8 mouse cellular contexts compared by ENCODE assay signal in genomic region chr7:44310878-44311712, GRCm38 (mm10). TPM values are rescaled to one million over a fixed set of nuclear protein-coding genes. Genes with fewer than 3 reads are reported as not detected.
DNase-seq lines count a peak whose midpoint lies in the region; ATAC-seq and TF ChIP-seq lines count a peak whose summit lies in the region.

No protein-coding gene starts in this region.

- ATAC-seq in heart, embryonic 13.5 days (ENCODE audit: extremely low read depth, insufficient number of reproducible peaks, low FRiP score, low TSS enrichment): no peak
- ATAC-seq in lung, postnatal 0 days: peak; percentile 32
- no peak; the same call in 1 of the 2 replicates for ATAC-seq in megakaryocyte progenitor cell, adult 5-6 weeks (replicated peaks; ENCODE audit: poor library complexity)

- no peak for TF ChIP-seq EP300 in lung, postnatal 0 days (IDR thresholded peaks at IDR 0.05)

- peaks cover 16% of the 10 kb centered on the region for H3K4me1 ChIP-seq in heart, embryonic 13.5 days
- peaks cover 5% of the 10 kb centered on the region; the same call in 1 of the 2 replicates for H3K4me1 ChIP-seq in lung, postnatal 0 days (ENCODE audit: insufficient read depth, low read depth, low read length)

- H3K4me2 ChIP-seq in heart, embryonic 13.5 days: peak overlapping the region; percentile 90
- peak overlapping the region; percentile 70 for H3K4me2 ChIP-seq in lung, postnatal 0 days (replicated peaks; ENCODE audit: low read depth, low read length)

- H3K4me3 ChIP-seq in heart, embryonic 13.5 days: peak overlapping the region; percentile 55
- H3K4me3 ChIP-seq in lung, postnatal 0 days (ENCODE audit: low read depth, low read length): peak overlapping the region; percentile 29

- TF ChIP-seq CTCF in lung, postnatal 0 days (IDR thresholded peaks at IDR 0.05): no peak

- WGBS in heart, embryonic 13.5 days: 1% methylated on average over 38 of the region's 38 CpGs
- WGBS in lung, postnatal 0 days: 4% methylated on average over 32 of the region's 38 CpGs

- H3K9me3 ChIP-seq in heart, embryonic 13.5 days: no peaks in the 10 kb centered on the region
- H3K9me3 ChIP-seq in lung, postnatal 0 days (ENCODE audit: low read length): no peaks in the 10 kb centered on the region

- no peaks in the 10 kb centered on the region for H3K36me3 ChIP-seq in heart, embryonic 13.5 days
- no peaks in the 10 kb centered on the region for H3K36me3 ChIP-seq in lung, postnatal 0 days (ENCODE audit: insufficient read depth, low read length)

- no peak overlapping the region for H3K27ac ChIP-seq in heart, embryonic 13.5 days (replicated peaks)
- H3K27ac ChIP-seq in lung, postnatal 0 days (ENCODE audit: low read length): no peak overlapping the region

- peak; percentile 29 for DNase-seq in urinary bladder, adult 2 months (ENCODE audit: low spot score)
- no peak for DNase-seq in urinary bladder, postnatal 4 days (ENCODE audit: low spot score in 2 of 2)
- peak; percentile 68 for DNase-seq in embryo, embryonic 10 days (ENCODE audit: low spot score)
- peak; percentile 40 for DNase-seq in kidney, postnatal 14 days
- no peak for DNase-seq in lung, postnatal 0 days (ENCODE audit: low spot score)
- peak; percentile 81 to 86 for DNase-seq in right cerebral cortex, postnatal 10 days (ENCODE audit: low spot score in 2 of 2)

- peaks cover 98% of the 10 kb centered on the region for H3K27me3 ChIP-seq in heart, embryonic 13.5 days (replicated peaks)
- H3K27me3 ChIP-seq in lung, postnatal 0 days (replicated peaks; ENCODE audit: insufficient read depth, low read length): 0 out of 2 replicates have a peak, but pooled peaks cover 7% of the 10 kb centered on the region

- H3K9ac ChIP-seq in heart, embryonic 13.5 days: peak overlapping the region; percentile 79
- H3K9ac ChIP-seq in lung, postnatal 0 days (replicated peaks; ENCODE audit: low read depth): 0 out of 2 replicates have a peak overlapping the region, but pooled peaks have one; percentile 12

RNA-seq across cellular contexts. Expression of gene Shank1, which starts 1.0 kb away (rescaled TPM):
- polyA plus RNA-seq in urinary bladder, adult 2 months (2012; rRNA removed): 0.85 and 1.9 TPM in 2 replicates
- 0.62 and 0.80 TPM in 2 replicates for polyA plus RNA-seq in heart, embryonic 13.5 days (2015; fragmentation: Nextera tagmentation; extraction: Ambion mirVana)
- polyA plus RNA-seq in lung, postnatal 0 days (2015; fragmentation: Nextera tagmentation; extraction: Ambion mirVana): 0.23 and 0.27 TPM in 2 replicates
- total RNA-seq in megakaryocyte progenitor cell, adult 5-6 weeks (2015): 0.05 and 0.49 TPM in 2 replicates
- total RNA-seq in megakaryocyte progenitor cell, adult 5-6 weeks (2017): not detected in 2 replicates

RNA-seq across cellular contexts. Expression of gene Clec11a, which starts 4.4 kb away (rescaled TPM):
- polyA plus RNA-seq in urinary bladder, adult 2 months (2012; rRNA removed): 17.2 and 19.7 TPM in 2 replicates
- polyA plus RNA-seq in heart, embryonic 13.5 days (2015; fragmentation: Nextera tagmentation; extraction: Ambion mirVana): 0.67 and 0.71 TPM in 2 replicates
- 2.1 and 2.5 TPM in 2 replicates for polyA plus RNA-seq in lung, postnatal 0 days (2015; fragmentation: Nextera tagmentation; extraction: Ambion mirVana)
- total RNA-seq in megakaryocyte progenitor cell, adult 5-6 weeks (2015): 4.1 TPM in 2 replicates
- total RNA-seq in megakaryocyte progenitor cell, adult 5-6 weeks (2017): 4.2 and 4.4 TPM in 2 replicates

RNA-seq across cellular contexts. Expression of gene Gm15517, which starts 49.8 kb away (rescaled TPM):
- polyA plus RNA-seq in urinary bladder, adult 2 months (2012; rRNA removed): 0.65 TPM in 1 of 2 replicates, not detected in the other
- polyA plus RNA-seq in heart, embryonic 13.5 days (2015; fragmentation: Nextera tagmentation; extraction: Ambion mirVana): not detected in 2 replicates
- not detected in 2 replicates for polyA plus RNA-seq in lung, postnatal 0 days (2015; fragmentation: Nextera tagmentation; extraction: Ambion mirVana)
- not detected in 2 replicates for total RNA-seq in megakaryocyte progenitor cell, adult 5-6 weeks (2015)
- not detected in 2 replicates for total RNA-seq in megakaryocyte progenitor cell, adult 5-6 weeks (2017)

RNA-seq across cellular contexts. Expression of gene Acp4, which starts 53.9 kb away (rescaled TPM):
- not detected in 2 replicates for polyA plus RNA-seq in urinary bladder, adult 2 months (2012; rRNA removed)
- not detected in 2 replicates for polyA plus RNA-seq in heart, embryonic 13.5 days (2015; fragmentation: Nextera tagmentation; extraction: Ambion mirVana)
- polyA plus RNA-seq in lung, postnatal 0 days (2015; fragmentation: Nextera tagmentation; extraction: Ambion mirVana): not detected in 2 replicates
- not detected in 2 replicates for total RNA-seq in megakaryocyte progenitor cell, adult 5-6 weeks (2015)
- total RNA-seq in megakaryocyte progenitor cell, adult 5-6 weeks (2017): 0.04 TPM in 1 of 2 replicates, not detected in the other

Comparison
In these comparisons a context has a peak if more than half of its experiments do, and no peak if none do; other contexts are left out.
1. DNase-seq: peak in urinary bladder, adult 2 months (single experiment), embryo, embryonic 10 days (single experiment), kidney, postnatal 14 days (single experiment) and right cerebral cortex, postnatal 10 days (2 of 2); none in urinary bladder, postnatal 4 days (0 of 2) and lung, postnatal 0 days (single experiment).